Mouse (Mus musculus) cortical plate, adult 2 months (tissue): ENCODE results near the gene Lrrc3.

Source experiments
- CTCF ChIP-seq: fragments of 200-500 bp; IDR thresholded peaks from 2 replicates; pipeline ENCODE4 v1.5.1; 2011; ENCODE audit warnings: mild to moderate bottlenecking, control low read depth, low read length; ENCODE audit not compliant: insufficient read depth; ENCODE audit errors: extremely low read depth
- POLR2A ChIP-seq: fragments of 200-500 bp; IDR thresholded peaks from 2 replicates; pipeline ENCODE4 v1.6.1; 2011; ENCODE audit warnings: mild to moderate bottlenecking, low read length, control low read depth; ENCODE audit not compliant: insufficient read depth; ENCODE audit errors: extremely low read depth

DNA sequence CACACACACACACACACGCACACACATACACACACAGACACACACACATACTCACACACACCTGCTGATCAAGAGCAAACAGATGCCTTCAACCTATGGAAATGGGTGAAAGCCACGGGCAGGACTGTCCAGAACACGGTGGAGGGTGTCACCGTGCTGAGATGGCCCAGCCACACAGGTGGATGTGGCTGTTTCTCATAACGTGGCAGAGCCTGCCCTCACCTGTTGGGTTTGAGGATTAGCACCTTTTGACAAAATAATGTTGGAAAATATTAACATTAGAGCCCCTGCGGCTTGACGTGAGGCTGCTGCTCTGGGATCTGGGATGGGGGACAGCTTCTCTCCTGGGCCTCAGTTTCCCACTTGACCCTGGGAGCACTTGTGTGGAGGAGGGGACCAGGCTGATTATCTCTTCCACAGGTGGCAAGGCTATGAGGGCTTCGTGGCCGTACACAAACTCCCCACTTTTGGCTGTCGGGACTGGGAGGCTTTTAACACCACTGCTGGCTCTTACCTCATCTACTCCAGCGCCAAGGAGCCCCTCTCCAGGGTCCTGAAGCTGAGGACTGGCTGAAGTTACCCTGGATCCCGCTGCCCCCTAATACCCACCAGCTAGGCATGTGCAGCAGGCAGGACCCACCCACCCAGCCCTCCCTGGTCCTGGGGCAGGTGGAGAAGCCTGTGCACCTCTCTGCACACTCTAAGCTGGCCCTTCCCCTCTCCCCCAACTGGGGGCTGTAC, 16.2 kb downstream of the Lrrc3 start:
- no peak for TF ChIP-seq POLR2A
- peak; percentile 43 for TF ChIP-seq CTCF
